Mouse (Mus musculus) forelimb bud, embryonic 11.5 days (tissue): ENCODE results near the gene Med8.

Source experiments
- DNase-seq: peaks from one replicate; pipeline ENCODE4 v3.0.0-alpha.2; 2012; ENCODE audit warnings: low read depth, low spot score

Med8 gene

GRCm38 (mm10) chr4:118415779-118416178, 6.6 kb downstream of the Med8 start:
- DNase-seq = no peak

DNA sequence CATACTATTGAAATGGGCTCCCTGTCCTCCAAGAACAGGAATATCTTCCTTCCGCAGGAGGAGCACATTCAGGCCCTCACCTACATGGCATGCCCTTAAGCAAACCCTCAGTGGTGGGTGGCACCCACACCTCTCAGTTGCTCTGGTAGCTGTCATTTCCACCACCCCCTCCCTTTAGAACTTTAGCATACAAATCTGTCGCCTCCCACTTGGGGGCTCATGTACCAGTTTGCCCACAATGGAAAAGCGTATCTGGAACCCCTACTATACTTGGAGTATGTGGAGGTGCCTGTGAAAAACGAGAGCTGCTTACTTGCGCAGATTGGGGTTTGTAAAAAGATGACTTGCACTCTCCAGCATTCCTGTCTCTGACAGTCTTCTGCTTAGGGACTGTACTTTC, 7.2 kb downstream of the Med8 start:
- DNase-seq = no peak

GRCm38 (mm10) chr4:118417112-118417797, 8.1 kb downstream of the Med8 start:
- DNase-seq = no peak

DNA sequence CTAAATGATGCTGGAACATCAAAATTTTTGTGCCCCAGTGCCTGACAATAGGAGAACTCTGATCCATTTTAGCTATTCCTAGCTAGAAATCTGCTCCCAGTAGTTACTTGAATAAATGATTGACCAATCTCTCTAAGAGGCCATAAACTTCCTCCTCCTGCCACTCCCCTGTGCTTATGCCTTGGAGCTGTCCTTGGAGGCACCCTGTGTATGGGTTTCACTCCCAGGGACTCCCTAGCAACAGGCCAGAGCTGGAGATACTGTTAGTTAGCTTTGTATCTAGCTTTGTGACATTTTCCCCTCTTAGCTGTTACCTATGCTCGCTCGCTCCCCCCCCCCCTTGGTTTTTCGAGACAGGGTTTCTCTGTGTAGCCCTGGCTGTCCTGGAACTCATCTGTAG, 12.2 kb downstream of the Med8 start:
- DNase-seq = no peak

DNA sequence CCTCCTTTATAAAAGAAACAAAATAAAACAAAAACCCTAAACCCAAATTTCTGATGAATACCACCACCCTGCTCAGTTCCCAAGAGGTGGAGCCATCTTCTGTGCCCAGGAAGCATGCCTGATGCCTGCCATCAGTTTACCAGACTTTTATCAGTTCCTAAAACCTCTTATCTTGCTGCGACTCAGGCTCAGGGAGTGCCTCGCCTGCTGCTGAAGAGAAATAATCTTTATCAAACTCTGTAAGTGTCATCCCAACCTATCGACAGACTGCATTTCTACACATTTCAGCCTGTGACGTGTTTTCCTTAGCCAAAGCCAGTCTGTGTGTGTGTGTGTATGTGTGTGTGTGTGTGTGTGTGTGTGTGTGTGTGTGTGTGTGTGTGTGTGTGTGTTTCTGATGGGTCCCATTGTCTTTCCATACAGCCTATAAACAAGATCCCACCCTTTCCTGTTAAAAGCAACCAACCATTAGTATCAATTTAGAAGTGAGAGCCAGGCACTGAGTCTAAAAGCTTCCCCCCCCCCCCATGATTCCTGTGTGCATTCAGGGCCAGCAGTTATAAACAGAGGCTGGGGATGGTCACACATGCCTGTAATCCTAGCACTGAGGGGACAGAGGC, 15.5 kb downstream of the Med8 start:
- no peak for DNase-seq

DNA sequence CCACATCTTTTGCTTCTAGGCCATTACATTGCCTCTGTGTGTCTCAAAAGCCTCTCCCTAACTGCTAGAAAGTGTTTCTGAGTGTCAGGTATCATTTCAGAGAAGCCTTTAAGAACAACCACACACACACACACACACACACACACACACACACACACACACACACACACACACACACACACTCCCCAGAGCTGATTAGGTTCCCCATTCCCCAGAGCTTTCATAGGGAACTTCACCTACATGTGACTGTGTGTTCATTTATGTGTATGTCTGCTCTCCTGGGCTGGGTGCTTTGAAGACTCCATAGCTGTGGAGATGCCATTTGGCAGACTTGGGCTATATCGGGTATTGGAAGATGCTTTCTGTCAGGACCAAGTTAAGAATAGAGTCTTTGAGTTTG, 16.2 kb downstream of the Med8 start:
- no peak for DNase-seq

DNA sequence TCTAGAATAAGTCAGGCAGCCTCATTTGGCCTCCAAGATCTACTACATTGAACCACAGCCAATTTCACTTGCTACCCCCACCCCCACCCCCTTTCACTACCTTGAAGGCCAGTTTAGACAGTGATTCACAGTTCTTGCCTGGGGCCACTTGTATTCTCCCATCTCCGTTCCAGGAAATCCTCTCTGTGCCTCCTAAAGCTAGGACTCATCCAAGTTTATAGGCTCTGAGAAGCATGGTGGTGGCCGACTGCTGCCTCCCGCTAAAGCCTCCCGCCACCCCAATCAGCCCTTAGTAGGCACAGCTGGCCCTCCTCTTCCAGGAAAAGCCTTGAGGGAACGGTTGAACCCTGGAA, 18.3 kb downstream of the Med8 start:
- no peak for DNase-seq

DNA sequence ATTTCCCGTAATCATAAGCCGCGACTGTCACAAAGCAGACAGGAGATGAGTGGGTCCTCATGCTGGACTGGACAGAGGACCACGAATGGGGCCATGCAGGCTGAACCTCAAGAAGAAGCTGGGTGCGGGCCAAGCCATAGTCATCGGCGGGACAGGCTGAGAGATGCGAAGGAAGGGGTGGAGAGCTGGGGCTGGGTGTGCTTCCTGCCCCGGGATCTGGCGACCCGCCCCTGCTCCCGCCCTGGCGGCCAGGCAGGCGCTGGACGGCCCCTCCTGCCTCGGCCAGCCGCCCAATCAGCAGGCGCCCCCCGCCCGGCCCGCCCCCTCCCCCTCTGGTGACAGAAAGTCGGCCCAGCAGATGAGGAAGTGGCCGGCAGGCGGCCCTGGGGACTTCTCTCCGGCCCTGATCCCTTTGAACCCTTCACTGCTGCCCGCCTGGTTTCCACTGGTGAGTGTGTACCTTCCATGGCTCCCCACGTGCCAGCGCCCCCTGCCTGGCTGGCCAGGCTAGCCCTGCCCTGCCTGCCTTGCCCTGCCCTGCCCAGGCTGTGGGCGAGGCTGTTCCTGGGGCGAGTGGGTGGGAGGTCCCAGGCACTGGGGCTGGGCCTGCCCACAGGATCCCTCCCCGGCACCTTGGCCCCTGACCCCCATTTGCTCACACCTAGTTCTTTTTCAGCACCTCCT, 18.8 kb downstream of the Med8 start, which contains the start of gene Elovl1:
Gene Elovl1 (plus strand): TSS at position 326 of the 684 bp plus-strand sequence.
- DNase-seq = peak; percentile 75

- no peak for DNase-seq
These were observed 19.5 kb downstream of the Med8 start for GRCm38 (mm10) chr4:118428531-118429214.

DNA sequence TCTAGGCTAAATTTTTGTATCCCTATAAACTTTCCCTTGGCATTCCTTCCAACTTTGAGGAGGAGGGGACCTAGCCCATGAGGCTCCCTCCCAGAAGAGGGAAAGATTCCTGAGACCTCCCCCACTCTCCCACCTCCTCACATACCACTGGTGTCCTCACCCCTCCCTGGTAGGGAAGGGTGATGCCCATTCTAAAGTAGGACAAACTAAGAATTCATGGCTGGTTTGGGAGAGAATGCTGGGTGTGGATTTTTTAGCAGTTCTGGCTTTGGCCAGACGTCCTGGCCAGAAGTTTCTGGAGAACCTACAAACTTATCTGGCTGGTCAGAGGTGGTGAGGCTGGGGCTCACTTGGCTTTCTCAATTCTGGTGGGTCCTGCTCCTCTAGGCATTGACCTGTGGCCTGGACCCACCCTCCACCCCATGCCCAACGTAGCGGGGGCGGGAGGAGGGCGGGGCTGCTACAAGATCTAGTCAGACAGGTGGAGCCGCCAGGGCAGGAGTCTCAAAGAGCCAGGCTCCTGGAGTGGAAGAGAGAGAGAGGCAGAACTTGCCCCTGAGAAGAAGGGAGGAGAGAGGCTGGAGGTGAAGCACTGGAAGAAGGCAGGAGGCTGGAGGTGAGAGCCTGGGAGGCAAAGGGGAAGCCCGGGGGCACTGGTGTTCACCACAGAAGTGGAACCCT, 20.2 kb downstream of the Med8 start:
- DNase-seq = no peak

- no peak for DNase-seq
These were observed 23.2 kb downstream of the Med8 start for GRCm38 (mm10) chr4:118432332-118432731.

- DNase-seq = peak; percentile 97
These were observed 27.9 kb downstream of the Med8 start, which contains the start of gene Cdc20 for GRCm38 (mm10) chr4:118436820-118437603. Gene Cdc20, minus strand, starts transcription at chr4:118437352.

- peak; percentile 32 for DNase-seq
These were observed 28.7 kb downstream of the Med8 start for GRCm38 (mm10) chr4:118437829-118438253.

- no peak for DNase-seq
These were observed 36.0 kb downstream of the Med8 start for GRCm38 (mm10) chr4:118445088-118445487.

GRCm38 (mm10) chr4:118445781-118446414, 36.8 kb downstream of the Med8 start:
- DNase-seq = peak; percentile 51

DNA sequence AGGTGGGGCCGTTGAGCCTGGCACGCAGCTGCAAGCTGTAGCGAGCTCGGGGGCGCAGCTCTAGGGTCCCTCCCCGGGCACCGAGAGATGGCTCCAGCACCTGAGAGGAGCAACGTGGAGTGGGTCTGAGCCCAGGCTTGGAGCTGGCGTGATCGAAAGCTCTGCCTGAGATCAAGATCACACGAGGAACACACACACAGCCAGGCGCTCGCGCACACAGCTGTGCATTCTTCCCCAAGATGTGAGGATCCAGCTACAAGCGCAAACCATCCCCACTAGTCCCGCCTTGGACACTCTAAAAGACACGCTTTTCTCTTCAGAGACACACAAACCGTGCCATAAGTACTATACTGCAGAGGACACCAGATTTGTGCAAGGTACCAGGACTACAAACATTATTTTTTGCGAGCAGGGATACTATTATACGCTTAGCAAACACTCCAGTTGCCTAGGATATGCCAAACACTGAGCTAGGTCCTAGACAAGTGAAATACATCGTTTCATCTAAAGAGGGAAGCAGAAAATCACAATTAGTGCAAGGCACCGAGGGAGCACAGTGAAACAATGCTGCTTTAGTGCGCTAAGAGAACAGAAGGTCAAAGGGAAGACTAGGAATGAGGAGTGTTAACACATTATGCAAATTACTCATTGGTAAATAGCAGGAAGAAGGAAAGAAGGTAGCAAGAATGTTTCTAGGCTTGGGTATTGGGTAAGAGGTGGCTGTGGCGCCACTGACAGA, 37.4 kb downstream of the Med8 start:
- no peak for DNase-seq

DNA sequence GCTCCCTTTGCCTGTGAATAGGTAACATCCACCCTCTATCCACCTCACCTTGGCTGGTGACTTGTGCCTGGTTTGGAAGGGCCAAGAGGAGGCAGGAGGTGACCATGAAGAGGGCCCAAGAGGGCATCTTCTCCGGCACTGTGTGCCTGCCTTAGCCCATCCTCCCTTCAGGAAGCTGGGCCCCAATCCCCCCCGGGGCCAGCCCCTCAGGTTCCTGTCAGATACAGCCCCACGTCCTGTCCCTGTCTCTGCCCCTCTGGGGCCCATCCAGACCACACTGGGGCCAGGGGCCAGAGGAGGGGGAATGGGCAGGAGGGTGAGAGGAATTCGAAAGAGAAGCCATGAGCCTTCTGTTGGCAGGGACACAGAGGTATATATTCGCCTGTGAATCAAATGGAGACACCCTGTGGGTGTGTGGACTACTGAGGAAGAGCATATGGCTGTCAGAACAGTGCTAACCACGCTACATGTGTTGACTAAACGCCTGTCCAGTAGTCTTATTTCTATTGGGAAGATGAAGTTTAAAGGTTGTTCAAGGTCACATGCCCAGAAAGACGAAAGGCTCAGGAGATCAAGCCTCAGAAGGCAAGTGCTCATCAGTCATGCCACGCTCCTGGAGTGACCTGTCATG, 48.3 kb downstream of the Med8 start, which contains the start of gene Mpl:
Gene Mpl (minus strand): TSS at position 169 of the 631 bp plus-strand sequence.
- DNase-seq = no peak

- no peak for DNase-seq
These were observed 55.8 kb downstream of the Med8 start for GRCm38 (mm10) chr4:118464956-118465355.
